Mouse (Mus musculus) CH12.LX (cell line): Measurements from ENCODE around the gene Lonp2.

Source experiments
- BHLHE40 ChIP-seq: IDR thresholded peaks from 2 replicates; pipeline ENCODE4 v1.6.1; 2011; ENCODE audit warnings: mild to moderate bottlenecking, low read depth, low read length, improper control_type of control experiment
- CHD2 ChIP-seq: IDR thresholded peaks from 2 replicates; pipeline ENCODE4 v1.6.1; 2011; ENCODE audit warnings: low read length, improper control_type of control experiment
- CTCF ChIP-seq, 2 experiments: IDR thresholded peaks in 1 of 2; conservative IDR thresholded peaks in 1 of 2; 2 replicates each; pipeline ENCODE4 v1.5.1; 2011 to 2012; ENCODE audit warnings: low read depth in 2 of 2, low read length in 2 of 2, improper control_type of control experiment in 1 of 2, inconsistent platforms in 1 of 2, mild to moderate bottlenecking in 1 of 2, moderate library complexity in 1 of 2
- EP300 ChIP-seq: IDR thresholded peaks from 2 replicates; pipeline ENCODE4 v1.6.1; 2011; ENCODE audit warnings: low read length, improper control_type of control experiment
- MAFK ChIP-seq: IDR thresholded peaks from 2 replicates; pipeline ENCODE4 v1.6.1; 2011; ENCODE audit warnings: low read length, improper control_type of control experiment; ENCODE audit not compliant: insufficient replicate concordance
- MAX ChIP-seq: IDR thresholded peaks from 2 replicates; pipeline ENCODE4 v1.6.1; 2011; ENCODE audit warnings: low read length, improper control_type of control experiment
- MAZ ChIP-seq: IDR thresholded peaks from 2 replicates; pipeline ENCODE4 v1.6.1; 2012; ENCODE audit warnings: low read depth, mild to moderate bottlenecking, inconsistent platforms, low read length, improper control_type of control experiment, moderate library complexity
- MYC ChIP-seq: IDR thresholded peaks from 2 replicates; pipeline ENCODE4 v1.6.1; 2011; ENCODE audit warnings: low read depth, mild to moderate bottlenecking, improper control_type of control experiment, low read length
- PAX5 ChIP-seq: IDR thresholded peaks from 2 replicates; pipeline ENCODE4 v1.6.1; 2012; ENCODE audit warnings: low read length, inconsistent platforms, mixed read lengths
- POLR2A ChIP-seq: IDR thresholded peaks from 2 replicates; pipeline ENCODE4 v1.6.1; 2011; ENCODE audit warnings: low read depth, mild to moderate bottlenecking, improper control_type of control experiment, low read length
- USF2 ChIP-seq: conservative IDR thresholded peaks from 2 replicates; pipeline ENCODE4 v1.6.1; 2011; ENCODE audit warnings: low read depth, low read length, improper control_type of control experiment
- ZC3H11A ChIP-seq: IDR thresholded peaks from 2 replicates; pipeline ENCODE4 v1.6.1; 2012; ENCODE audit warnings: low read depth, mild to moderate bottlenecking, inconsistent platforms, low read length, improper control_type of control experiment

DNA sequence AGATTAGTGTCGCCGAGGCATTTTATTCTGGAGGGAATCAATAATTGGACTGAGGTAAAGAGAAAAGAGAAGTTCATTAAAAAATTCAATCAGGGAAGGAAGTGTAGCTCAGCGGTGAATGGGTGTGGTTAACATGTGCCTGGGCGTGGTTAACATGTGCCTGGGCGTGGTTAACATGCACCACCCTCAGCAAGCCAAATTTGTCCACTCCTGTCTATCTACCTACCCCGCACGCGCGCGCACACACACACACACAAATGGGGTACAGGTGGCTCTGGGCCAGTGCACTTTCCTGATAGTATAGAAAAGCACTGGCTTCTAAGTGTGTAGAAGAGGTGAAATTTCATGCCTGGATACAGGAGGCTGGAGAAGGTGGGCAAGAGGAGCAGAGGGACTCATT is 141.3 kb downstream of the Lonp2 start:
- no peak for TF ChIP-seq EP300
- TF ChIP-seq USF2: no peak
- TF ChIP-seq MAX: no peak
- TF ChIP-seq CTCF (conservative IDR thresholded peaks at IDR 0.05 in 1 of 2, IDR thresholded peaks at IDR 0.05 in 1 of 2; ENCODE audit: low read depth in 2 of 2, low read length in 2 of 2): no peak
- no peak for TF ChIP-seq POLR2A
- no peak for TF ChIP-seq MAFK
- no peak for TF ChIP-seq CHD2
- TF ChIP-seq ZC3H11A: no peak
- TF ChIP-seq PAX5: no peak
- no peak for TF ChIP-seq BHLHE40
- no peak for TF ChIP-seq MAZ
- TF ChIP-seq MYC: no peak
